Mouse (Mus musculus) bone marrow, adult 2 months (tissue): ENCODE results near the gene Sgms1.

Experiments used
- CTCF ChIP-seq: fragments of 200-500 bp; IDR thresholded peaks from 2 replicates; pipeline ENCODE4 v1.5.1; 2011; ENCODE audit warnings: low read length, control low read depth; ENCODE audit not compliant: control insufficient read depth, insufficient read depth
- POLR2A ChIP-seq: fragments of 200-500 bp; IDR thresholded peaks from 2 replicates; pipeline ENCODE4 v1.6.1; 2011; ENCODE audit warnings: low read depth, mild to moderate bottlenecking, control low read depth, low read length, borderline replicate concordance; ENCODE audit not compliant: control insufficient read depth

GRCm38 (mm10) chr19:32376054-32376453, 13.5 kb downstream of the Sgms1 start:
- no peak for TF ChIP-seq CTCF
- TF ChIP-seq POLR2A: no peak
